Mouse (Mus musculus) liver, adult 2 months (tissue): ENCODE data around the gene Maip1. TPM values are rescaled to one million over a fixed set of nuclear protein-coding genes. Genes with fewer than 3 reads are reported as not detected.
A peak's percentile ranks its signal among the peaks of the same experiment; 100 is the strongest.

ENCODE experiments used
- DNase-seq: peaks from one replicate; pipeline ENCODE4 v3.0.0-alpha.2; 2011; ENCODE audit warnings: low read depth, low spot score; ENCODE audit errors: extremely low read depth
- H3K27ac ChIP-seq: fragments of 200-500 bp; replicated peaks from 2 replicates; pipeline ENCODE4 v1.5.1; 2012; ENCODE audit warnings: low read depth, mild to moderate bottlenecking, control low read depth, inconsistent platforms, low read length; ENCODE audit not compliant: insufficient read depth
- H3K27me3 ChIP-seq: fragments of 200-500 bp; 2 replicates; pipeline ENCODE4 v1.6.1; 2012; ENCODE audit warnings: mild to moderate bottlenecking, moderate library complexity, low read length, inconsistent platforms; ENCODE audit not compliant: control insufficient read depth, insufficient read depth
- H3K36me3 ChIP-seq: fragments of 200-500 bp; 2 replicates; pipeline ENCODE4 v1.6.1; 2012; ENCODE audit warnings: low read length, inconsistent platforms; ENCODE audit not compliant: control insufficient read depth, insufficient read depth
- H3K4me1 ChIP-seq: fragments of 200-500 bp; 2 replicates; pipeline ENCODE4 v1.6.1; 2011; ENCODE audit warnings: low read length; ENCODE audit not compliant: control insufficient read depth, insufficient read depth
- H3K4me3 ChIP-seq: fragments of 200-500 bp; 2 replicates; pipeline ENCODE4 v1.5.1; 2011; ENCODE audit warnings: low read depth, mild to moderate bottlenecking, control low read depth, low read length, moderate library complexity; ENCODE audit not compliant: insufficient read depth
- H3K79me2 ChIP-seq: fragments of 200-500 bp; 2 replicates; pipeline ENCODE4 v1.6.1; 2012; ENCODE audit warnings: inconsistent platforms, mild to moderate bottlenecking, low read length, moderate library complexity; ENCODE audit not compliant: control insufficient read depth, insufficient read depth
- H3K9ac ChIP-seq: fragments of 200-500 bp; 2 replicates; pipeline ENCODE4 v1.6.1; 2012; ENCODE audit warnings: low read depth, mild to moderate bottlenecking, control low read depth, inconsistent platforms, low read length
- CTCF ChIP-seq: fragments of 200-500 bp; IDR thresholded peaks from 2 replicates; pipeline ENCODE4 v1.5.1; 2011; ENCODE audit warnings: low read depth, low read length, control low read depth
- POLR2A ChIP-seq: fragments of 200-500 bp; IDR thresholded peaks from 2 replicates; pipeline ENCODE4 v1.6.1; 2011; ENCODE audit warnings: low read length, control low read depth; ENCODE audit not compliant: insufficient read depth; ENCODE audit errors: extremely low read depth
- WGBS: fragments of 180-500 bp; shearing (Covaris S2); methylation state at CpG from one replicate; pipeline ENCODE4 v1.1.7; 2018; 5-methylcytosine and 5-hydroxymethylcytosine counted together
- polyA plus RNA-seq: library from polyadenylated mRNA; depleted of rRNA; stranded (reverse); fragments of >200 nt; gene quantifications from 2 replicates; pipeline ENCODE4 v1.2.3, GENCODE M21; 2012
- total RNA-seq: library from RNA; depleted of rRNA; stranded (reverse); fragments of >200 nt; gene quantifications from 2 replicates; pipeline ENCODE4 v1.2.3, GENCODE M21; 2014

Maip1 gene
- total and polyA plus RNA-seq, 2 experiments = 3.8 to 7.2 TPM

GRCm38 (mm10) chr1:57400877-57401276, 5.3 kb upstream of the Maip1 start:
- WGBS = 85% methylated on average over 2 of the region's 2 CpGs
- Histone ChIP-seq H3K79me2 (peaks cover 2% of the 10 kb centered on the region; the same call in 1 of the 2 replicates), H3K4me3 (no peak overlapping the region), H3K36me3 (peaks cover 20% of the 10 kb centered on the region), H3K27ac (no peak overlapping the region), H3K9ac (no peak overlapping the region), H3K27me3 (no peaks in the 10 kb centered on the region), H3K4me1 (peaks cover 2% of the 10 kb centered on the region; the same call in 1 of the 2 replicates)
- no peak for DNase-seq
- TF ChIP-seq POLR2A (no peak), CTCF (no peak)

- Histone ChIP-seq H3K27me3 (no peaks in the 10 kb centered on the region), H3K79me2 (peaks cover 7% of the 10 kb centered on the region; the same call in 1 of the 2 replicates), H3K9ac (no peak overlapping the region), H3K4me1 (peaks cover 2% of the 10 kb centered on the region; the same call in 1 of the 2 replicates), H3K4me3 (no peak overlapping the region), H3K36me3 (peaks cover 17% of the 10 kb centered on the region), H3K27ac (no peak overlapping the region)
- no peak for TF ChIP-seq POLR2A
- no peak for TF ChIP-seq CTCF
- 92% methylated on average over 5 of the region's 5 CpGs for WGBS
- no peak for DNase-seq
Measured at GRCm38 (mm10) chr1:57402116-57402515, 4.0 kb upstream of the Maip1 start.

GRCm38 (mm10) chr1:57408994-57409393, 2.9 kb downstream of the Maip1 start:
- peaks cover 11% of the 10 kb centered on the region; the same call in 1 of the 2 replicates for H3K79me2 ChIP-seq
- DNase-seq = no peak
- TF ChIP-seq POLR2A (no peak), CTCF (no peak)
- peaks cover 9% of the 10 kb centered on the region for H3K4me1 ChIP-seq
- peaks cover 26% of the 10 kb centered on the region for H3K36me3 ChIP-seq
- no peak overlapping the region for H3K4me3 ChIP-seq
- no peaks in the 10 kb centered on the region for H3K27me3 ChIP-seq
- no peak overlapping the region for H3K27ac ChIP-seq
- H3K9ac ChIP-seq = no peak overlapping the region
- WGBS = 77% methylated on average over 2 of the region's 2 CpGs

GRCm38 (mm10) chr1:57413397-57413796, 7.3 kb downstream of the Maip1 start:
- Histone ChIP-seq H3K4me1 (peaks cover 3% of the 10 kb centered on the region; the same call in 1 of the 2 replicates), H3K27me3 (no peaks in the 10 kb centered on the region), H3K9ac (no peak overlapping the region), H3K36me3 (peaks cover 44% of the 10 kb centered on the region), H3K79me2 (peaks cover under 1% of the 10 kb centered on the region; the same call in 1 of the 2 replicates), H3K27ac (no peak overlapping the region), H3K4me3 (no peak overlapping the region)
- TF ChIP-seq CTCF (no peak), POLR2A (no peak)
- no peak for DNase-seq
- 79% methylated on average over 2 of the region's 2 CpGs for WGBS

- no peak for DNase-seq
- 16% methylated on average over 1 of the region's 1 CpGs for WGBS
Measured at GRCm38 (mm10) chr1:57423696-57424095, 17.6 kb downstream of the Maip1 start.

GRCm38 (mm10) chr1:57428368-57429308, 22.5 kb downstream of the Maip1 start:
- no peak overlapping the region for H3K4me3 ChIP-seq
- no peaks in the 10 kb centered on the region for H3K79me2 ChIP-seq
- H3K36me3 ChIP-seq = no peaks in the 10 kb centered on the region
- peak; percentile 42 for DNase-seq
- H3K9ac ChIP-seq = no peak overlapping the region
- H3K27ac ChIP-seq = no peak overlapping the region
- H3K4me1 ChIP-seq = no peaks in the 10 kb centered on the region
- H3K27me3 ChIP-seq = no peaks in the 10 kb centered on the region
- no peak for TF ChIP-seq POLR2A
- peak; percentile 62; the same call in 1 of the 2 replicates for TF ChIP-seq CTCF
- 56% methylated on average over 16 of the region's 16 CpGs for WGBS

More at GRCm38 (mm10) chr1:57423696-57424095, 17.6 kb downstream of the Maip1 start:
- H3K27me3 ChIP-seq = no peaks in the 10 kb centered on the region
- H3K4me3 ChIP-seq = no peak overlapping the region
- no peak for TF ChIP-seq POLR2A
- TF ChIP-seq CTCF = 0 out of 2 replicates have a peak, but pooled peaks have one; percentile 29
- H3K79me2 ChIP-seq = no peaks in the 10 kb centered on the region
- H3K36me3 ChIP-seq = no peaks in the 10 kb centered on the region
- H3K27ac ChIP-seq = no peak overlapping the region
- H3K9ac ChIP-seq = no peak overlapping the region
- no peaks in the 10 kb centered on the region for H3K4me1 ChIP-seq
